Mouse (Mus musculus) cortical plate, adult 2 months (tissue): ENCODE results near the gene Ermp1.

Experiments
- CTCF ChIP-seq: fragments of 200-500 bp; IDR thresholded peaks from 2 replicates; pipeline ENCODE4 v1.5.1; 2011; ENCODE audit warnings: mild to moderate bottlenecking, control low read depth, low read length; ENCODE audit not compliant: insufficient read depth; ENCODE audit errors: extremely low read depth
- POLR2A ChIP-seq: fragments of 200-500 bp; IDR thresholded peaks from 2 replicates; pipeline ENCODE4 v1.6.1; 2011; ENCODE audit warnings: mild to moderate bottlenecking, low read length, control low read depth; ENCODE audit not compliant: insufficient read depth; ENCODE audit errors: extremely low read depth

- TF ChIP-seq CTCF: no peak
- TF ChIP-seq POLR2A: no peak
Measured at GRCm38 (mm10) chr19:29583734-29584133, 64.5 kb downstream of the Ermp1 start.
